Comparison of ENCODE assay signal across 20 mouse cellular contexts in genomic region chr8:111748766-111749165, GRCm38 (mm10). TPM values are rescaled to one million over a fixed set of nuclear protein-coding genes. Genes with fewer than 3 reads are reported as not detected.
DNase-seq lines count a peak whose midpoint lies in the region; ATAC-seq and TF ChIP-seq lines count a peak whose summit lies in the region.
"Had no signal": no experiment of that assay in that cellular context is flagged by ENCODE, and none has a peak within 500 bp of the region (broad histone marks: within the 10 kb centered on the region; RNA-seq: fewer than 3 reads in every experiment).

No protein-coding gene starts in this region.

- peak; percentile 65 for DNase-seq in ZHBTc4 (ENCODE audit: low read depth, low spot score)
- DNase-seq in stomach, postnatal 0 days (ENCODE audit: low spot score), result no peak
- DNase-seq in hindbrain, postnatal 0 days (ENCODE audit: low spot score), result no peak
- DNase-seq: adrenal gland, postnatal 10 days; cerebellum, adult 11 months; cerebellum, adult 9-11 months; cerebellum, postnatal 36 days; gastrocnemius, adult 2 months; gastrocnemius, postnatal 36 days; heart, adult 18-20 months; kidney, adult 18-20 months had no signal

- TF ChIP-seq CTCF in E14TG2a.4 (conservative IDR thresholded peaks at IDR 0.05; ENCODE audit: low read length) (no peak), ES-Bruce4 (IDR thresholded peaks at IDR 0.05; ENCODE audit: low read depth, low read length) (no peak)
- no peak for TF ChIP-seq CTCF in stomach, postnatal 0 days (IDR thresholded peaks at IDR 0.05; ENCODE audit: low read depth)
- no peak for TF ChIP-seq CTCF in hindbrain, postnatal 0 days (IDR thresholded peaks at IDR 0.05; ENCODE audit: low read depth)

- peak overlapping the region; percentile 5; the same call in 1 of the 2 replicates for H3K9ac ChIP-seq in ES-Bruce4 (ENCODE audit: low read depth, poor library complexity, severe bottlenecking)
- no peak overlapping the region for H3K9ac ChIP-seq in stomach, postnatal 0 days (ENCODE audit: low read length)
- H3K9ac ChIP-seq in hindbrain, postnatal 0 days (replicated peaks; ENCODE audit: low read length), result no peak overlapping the region
- H3K9ac ChIP-seq: embryonic facial prominence, embryonic 13.5 days; forebrain, embryonic 13.5 days; hindbrain, embryonic 14.5 days had no signal

- H3K4me3 ChIP-seq in E14TG2a.4 (replicated peaks; ENCODE audit: low read length), result 0 out of 2 replicates have a peak overlapping the region, but pooled peaks have one; percentile 37
- H3K4me3 ChIP-seq in ES-Bruce4 (ENCODE audit: low read depth, low read length), result no peak overlapping the region
- H3K4me3 ChIP-seq in stomach, postnatal 0 days (ENCODE audit: low read depth, low read length), result no peak overlapping the region
- no peak overlapping the region for H3K4me3 ChIP-seq in hindbrain, postnatal 0 days (ENCODE audit: low read length)
- H3K4me3 ChIP-seq: embryonic facial prominence, embryonic 13.5 days; forebrain, embryonic 13.5 days; gastrocnemius, adult 2 months; hindbrain, embryonic 10.5 days had no signal

- no peak overlapping the region for H3K4me2 ChIP-seq in stomach, postnatal 0 days (replicated peaks; ENCODE audit: low read depth)
- no peak overlapping the region for H3K4me2 ChIP-seq in hindbrain, postnatal 0 days (ENCODE audit: low read depth, low read length)
- H3K4me2 ChIP-seq: embryonic facial prominence, embryonic 13.5 days; forebrain, embryonic 13.5 days; heart, embryonic 11.5 days; hindbrain, embryonic 14.5 days had no signal

- H3K4me1 ChIP-seq in E14TG2a.4 (replicated peaks; ENCODE audit: low read depth, low read length), result peaks cover 82% of the 10 kb centered on the region
- H3K4me1 ChIP-seq in ES-Bruce4 (ENCODE audit: control insufficient read depth, insufficient read depth, low read length), result peaks cover 8% of the 10 kb centered on the region
- peaks cover 6% of the 10 kb centered on the region for H3K4me1 ChIP-seq in stomach, postnatal 0 days (replicated peaks; ENCODE audit: control insufficient read depth, insufficient read depth)
- peaks cover 19% of the 10 kb centered on the region for H3K4me1 ChIP-seq in hindbrain, postnatal 0 days (ENCODE audit: insufficient read depth, low read length)

- WGBS in stomach, postnatal 0 days, result 52% methylated on average over 6 of the region's 6 CpGs
- 64% methylated on average over 6 of the region's 6 CpGs for WGBS in hindbrain, postnatal 0 days

- no peaks in the 10 kb centered on the region for H3K27me3 ChIP-seq in E14TG2a.4 (ENCODE audit: insufficient read depth, low read length)
- no peaks in the 10 kb centered on the region for H3K27me3 ChIP-seq in ES-Bruce4 (ENCODE audit: control insufficient read depth, insufficient read depth, low read length, poor library complexity, severe bottlenecking)
- no peaks in the 10 kb centered on the region for H3K27me3 ChIP-seq in stomach, postnatal 0 days (ENCODE audit: control insufficient read depth, insufficient read depth, low read length)
- H3K27me3 ChIP-seq in hindbrain, postnatal 0 days (ENCODE audit: insufficient read depth, low read length), result no peaks in the 10 kb centered on the region
- H3K27me3 ChIP-seq: embryonic facial prominence, embryonic 13.5 days; forebrain, embryonic 13.5 days had no signal

- no peak for TF ChIP-seq EP300 in ES-Bruce4 (IDR thresholded peaks at IDR 0.05; ENCODE audit: insufficient read depth, low read depth, low read length)
- TF ChIP-seq EP300 in stomach, postnatal 0 days (optimal IDR thresholded peaks at IDR 0.05), result no peak

- H3K36me3 ChIP-seq in E14TG2a.4 (ENCODE audit: insufficient read depth, low read length) (no peaks in the 10 kb centered on the region), ES-Bruce4 (ENCODE audit: control insufficient read depth, insufficient read depth, low read length, poor library complexity, severe bottlenecking) (no peaks in the 10 kb centered on the region)
- no peaks in the 10 kb centered on the region for H3K36me3 ChIP-seq in stomach, postnatal 0 days (ENCODE audit: control insufficient read depth, insufficient read depth, low read length)
- no peaks in the 10 kb centered on the region for H3K36me3 ChIP-seq in hindbrain, postnatal 0 days (ENCODE audit: insufficient read depth, low read length)
- H3K36me3 ChIP-seq: embryonic facial prominence, embryonic 13.5 days; hindbrain, embryonic 10.5 days had no signal

- TF ChIP-seq POLR2A in ES-Bruce4 (IDR thresholded peaks at IDR 0.05; ENCODE audit: insufficient read depth, low read length), result no peak

- peak overlapping the region; percentile 60 for H3K27ac ChIP-seq in ES-Bruce4 (ENCODE audit: insufficient read depth, low read length)
- peak overlapping the region; percentile 24; the same call in 1 of the 2 replicates for H3K27ac ChIP-seq in stomach, postnatal 0 days (replicated peaks)
- no peak overlapping the region for H3K27ac ChIP-seq in hindbrain, postnatal 0 days
- H3K27ac ChIP-seq: embryonic facial prominence, embryonic 13.5 days; forebrain, embryonic 13.5 days; gastrocnemius, adult 2 months; hindbrain, embryonic 10.5 days; hindbrain, embryonic 14.5 days had no signal

- H3K9me3 ChIP-seq in E14TG2a.4 (ENCODE audit: low read length) (no peaks in the 10 kb centered on the region), ES-Bruce4 (replicated peaks; ENCODE audit: control insufficient read depth, insufficient read depth, low read length, poor library complexity, severe bottlenecking) (no peaks in the 10 kb centered on the region)
- H3K9me3 ChIP-seq in stomach, postnatal 0 days (ENCODE audit: control insufficient read depth, low read length), result no peaks in the 10 kb centered on the region
- H3K9me3 ChIP-seq in hindbrain, postnatal 0 days (ENCODE audit: low read length), result no peaks in the 10 kb centered on the region
- H3K9me3 ChIP-seq: embryonic facial prominence, embryonic 13.5 days; forebrain, embryonic 13.5 days; hindbrain, embryonic 10.5 days had no signal

- no peak for ATAC-seq in stomach, postnatal 0 days (ENCODE audit: low FRiP score, low TSS enrichment)
- ATAC-seq in granulocyte monocyte progenitor cell, adult 5-6 weeks (replicated peaks; ENCODE audit: poor library complexity, severe bottlenecking), result no peak
- ATAC-seq in hindbrain, postnatal 0 days, result no peak
- ATAC-seq: forebrain, embryonic 13.5 days had no signal

RNA-seq across cellular contexts. Expression of gene Bcar1, which starts 5.2 kb away (rescaled TPM):
- 59.8 and 64.6 TPM in 2 replicates for polyA plus RNA-seq in ES-Bruce4 (2011; ENCODE audit: insufficient read depth, insufficient read length, low read depth, missing spikeins)
- polyA plus RNA-seq in stomach, postnatal 0 days (2015; fragmentation: Nextera tagmentation; extraction: Ambion mirVana), result 22.6 and 27.4 TPM in 2 replicates
- not detected in 2 replicates for total RNA-seq in granulocyte monocyte progenitor cell, adult 5-6 weeks (2014; fragmentation: Nextera tagmentation)
- not detected in 2 replicates for total RNA-seq in granulocyte monocyte progenitor cell, adult 5-6 weeks (2017)
- 93.6 and 100 TPM in 2 replicates for total RNA-seq in hindbrain, postnatal 0 days (2014; rRNA removed)
- 42.6 and 48.8 TPM in 2 replicates for polyA plus RNA-seq in hindbrain, postnatal 0 days (2015; fragmentation: Nextera tagmentation; extraction: Ambion mirVana)

RNA-seq across cellular contexts. Expression of gene Ctrb1, which starts 58.0 kb away (rescaled TPM):
- not detected in 2 replicates for polyA plus RNA-seq in ES-Bruce4 (2011; ENCODE audit: insufficient read depth, insufficient read length, low read depth, missing spikeins)
- 20.2 and 24.1 TPM in 2 replicates for polyA plus RNA-seq in stomach, postnatal 0 days (2015; fragmentation: Nextera tagmentation; extraction: Ambion mirVana)
- not detected in 2 replicates for total RNA-seq in granulocyte monocyte progenitor cell, adult 5-6 weeks (2014; fragmentation: Nextera tagmentation)
- not detected in 2 replicates for total RNA-seq in granulocyte monocyte progenitor cell, adult 5-6 weeks (2017)
- not detected in 2 replicates for total RNA-seq in hindbrain, postnatal 0 days (2014; rRNA removed)
- not detected in 2 replicates for polyA plus RNA-seq in hindbrain, postnatal 0 days (2015; fragmentation: Nextera tagmentation; extraction: Ambion mirVana)
- total RNA-seq: gastrocnemius, adult 2 months; gastrocnemius, postnatal 36 days; heart, adult 18-20 months; heart, postnatal 25 days had no signal
- polyA plus RNA-seq: embryonic facial prominence, embryonic 13.5 days; heart, embryonic 11.5 days; hindbrain, embryonic 10.5 days; hindbrain, embryonic 14.5 days had no signal

Comparison
In these comparisons a context has a peak if more than half of its experiments do, and no peak if none do; other contexts are left out.
1. RNA of gene Ctrb1, which starts 58.0 kb away (polyA plus RNA-seq): 20.2 to 24.1 TPM in stomach, postnatal 0 days; not detected in hindbrain, postnatal 0 days and not detected in ES-Bruce4; every median in the first group is over 10 times any median in the second.